Mouse (Mus musculus): ENCODE measurements around the gene Cpm. TPM values are rescaled to one million over a fixed set of nuclear protein-coding genes. Genes with fewer than 3 reads are reported as not detected.

Cpm gene
- total and polyA plus RNA-seq, 3 experiments: 2.8 to 4.0 (median 3.5) TPM

- H3K36me3 ChIP-seq (ENCODE audit: control insufficient read depth, insufficient read depth, low read length): no peaks in the 10 kb centered on the region
- TF ChIP-seq CTCF (IDR thresholded peaks at IDR 0.05) (no peak), EP300 (IDR thresholded peaks at IDR 0.05; ENCODE audit: insufficient read depth, low read depth, low read length) (no peak), POLR2A (IDR thresholded peaks at IDR 0.05; ENCODE audit: insufficient read depth, low read depth, low read length) (no peak)
- DNase-seq: no peak
- H3K27ac ChIP-seq: no peak overlapping the region
- no peak overlapping the region for H3K9ac ChIP-seq (ENCODE audit: low read depth, low read length)
- no peaks in the 10 kb centered on the region for H3K27me3 ChIP-seq (ENCODE audit: control insufficient read depth, insufficient read depth, low read length)
- H3K4me1 ChIP-seq (ENCODE audit: control insufficient read depth, insufficient read depth, low read length): no peaks in the 10 kb centered on the region
- 57% methylated on average over 8 of the region's 8 CpGs for WGBS
- intact Hi-C loops (cut with DNase I): no loop called here
- no peak overlapping the region for H3K4me3 ChIP-seq
- H3K79me2 ChIP-seq (replicated peaks; ENCODE audit: control insufficient read depth, insufficient read depth, low read length): no peaks in the 10 kb centered on the region
Observed at GRCm38 (mm10) chr10:117601146-117602035, 27.9 kb upstream of the Cpm start.

DNA sequence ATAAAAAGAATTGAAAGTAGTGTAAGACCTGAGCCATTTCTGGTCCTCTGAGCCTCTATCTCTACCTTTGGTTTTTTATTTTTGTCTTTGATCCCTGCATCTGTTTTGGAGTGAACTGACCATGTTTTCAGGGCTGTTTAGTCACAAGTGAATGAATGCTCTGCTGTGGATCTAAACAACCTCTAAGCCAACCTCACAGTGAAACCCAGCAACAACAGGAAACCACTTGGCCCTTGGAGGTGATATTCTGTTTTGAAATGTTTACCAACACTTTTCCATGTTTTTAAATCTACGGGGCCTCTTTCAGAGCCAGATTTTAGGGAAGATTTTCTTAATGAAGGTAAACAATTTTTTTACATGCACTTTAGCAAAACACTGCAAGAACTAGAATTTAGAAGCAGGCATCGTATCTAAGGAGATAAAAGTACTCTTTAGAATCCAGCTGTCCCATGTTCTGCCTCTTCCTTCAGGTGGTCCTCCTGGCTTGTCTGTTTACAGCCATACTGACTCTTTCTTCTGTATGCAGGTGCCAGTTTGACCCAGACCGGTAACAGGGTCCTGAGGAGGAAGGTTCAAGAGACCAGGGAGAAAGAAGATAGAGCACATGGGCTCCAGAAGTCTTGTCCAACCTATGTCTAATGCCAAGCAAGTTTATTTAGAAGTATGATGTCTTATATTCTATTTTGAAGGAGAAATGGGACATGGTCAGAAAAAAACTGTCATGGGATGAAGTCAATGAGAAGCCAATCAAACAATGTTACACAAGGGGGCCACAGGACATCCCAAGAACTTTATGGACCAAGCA lies 26.8 kb upstream of the Cpm start:
- Histone ChIP-seq H3K4me3 (no peak overlapping the region), H3K4me1 (ENCODE audit: control insufficient read depth, insufficient read depth, low read length) (no peaks in the 10 kb centered on the region), H3K36me3 (ENCODE audit: control insufficient read depth, insufficient read depth, low read length) (no peaks in the 10 kb centered on the region), H3K9ac (ENCODE audit: low read depth, low read length) (no peak overlapping the region), H3K79me2 (replicated peaks; ENCODE audit: control insufficient read depth, insufficient read depth, low read length) (no peaks in the 10 kb centered on the region), H3K27ac (no peak overlapping the region), H3K27me3 (ENCODE audit: control insufficient read depth, insufficient read depth, low read length) (no peaks in the 10 kb centered on the region)
- intact Hi-C loops (cut with DNase I): no loop called here
- WGBS: 88% methylated on average over 3 of the region's 3 CpGs
- DNase-seq: no peak
- TF ChIP-seq POLR2A (IDR thresholded peaks at IDR 0.05; ENCODE audit: insufficient read depth, low read depth, low read length): no peak
- TF ChIP-seq CTCF (IDR thresholded peaks at IDR 0.05): no peak

DNA sequence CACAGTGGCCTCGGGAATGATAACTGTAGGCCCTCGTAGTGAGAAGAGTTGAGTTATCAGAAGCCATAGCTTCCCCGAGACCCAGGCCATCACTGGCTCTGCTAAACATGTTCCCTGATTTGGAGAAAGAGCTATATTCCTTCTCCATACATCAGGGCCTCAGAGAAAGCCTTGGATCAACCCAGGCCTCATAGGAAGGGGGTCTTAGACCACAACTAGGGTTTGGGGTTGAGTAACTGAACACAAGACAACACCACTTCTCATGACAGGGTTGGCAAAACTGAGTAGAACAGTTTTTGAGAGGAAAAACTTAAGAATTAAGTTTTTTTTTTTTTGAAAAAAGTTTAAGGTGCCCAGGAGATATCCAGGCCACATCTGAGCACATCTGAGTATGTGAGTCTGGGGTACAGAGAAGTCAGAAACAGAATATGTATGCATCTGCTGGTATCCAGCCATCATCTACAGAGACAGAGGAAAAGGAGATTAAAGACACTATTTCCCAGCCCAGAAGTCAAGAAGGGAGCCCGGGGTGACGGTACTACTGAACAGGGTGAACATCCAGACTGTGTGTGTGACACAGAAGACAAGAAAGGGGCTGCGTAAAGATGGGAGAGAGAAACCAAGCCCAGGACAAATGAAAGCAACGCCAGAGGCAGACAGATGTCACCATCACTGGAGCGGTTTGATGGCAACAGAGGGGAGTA lies 26.0 kb upstream of the Cpm start:
- Histone ChIP-seq H3K27ac (no peak overlapping the region), H3K36me3 (ENCODE audit: control insufficient read depth, insufficient read depth, low read length) (no peaks in the 10 kb centered on the region), H3K4me1 (ENCODE audit: control insufficient read depth, insufficient read depth, low read length) (no peaks in the 10 kb centered on the region), H3K9ac (ENCODE audit: low read depth, low read length) (no peak overlapping the region), H3K4me3 (no peak overlapping the region), H3K79me2 (replicated peaks; ENCODE audit: control insufficient read depth, insufficient read depth, low read length) (no peaks in the 10 kb centered on the region), H3K27me3 (ENCODE audit: control insufficient read depth, insufficient read depth, low read length) (no peaks in the 10 kb centered on the region)
- no peak for DNase-seq
- no peak for TF ChIP-seq CTCF (IDR thresholded peaks at IDR 0.05)
- no peak for TF ChIP-seq EP300 (IDR thresholded peaks at IDR 0.05; ENCODE audit: insufficient read depth, low read depth, low read length)
- no peak for TF ChIP-seq POLR2A (IDR thresholded peaks at IDR 0.05; ENCODE audit: insufficient read depth, low read depth, low read length)
- intact Hi-C loops (cut with DNase I): no loop called here
- 83% methylated on average over 8 of the region's 8 CpGs for WGBS

- DNase-seq: no peak
- H3K27ac ChIP-seq: no peak overlapping the region
- H3K79me2 ChIP-seq (replicated peaks; ENCODE audit: control insufficient read depth, insufficient read depth, low read length): no peaks in the 10 kb centered on the region
- H3K9ac ChIP-seq (ENCODE audit: low read depth, low read length): no peak overlapping the region
- TF ChIP-seq EP300 (IDR thresholded peaks at IDR 0.05; ENCODE audit: insufficient read depth, low read depth, low read length) (no peak), CTCF (IDR thresholded peaks at IDR 0.05) (no peak), POLR2A (IDR thresholded peaks at IDR 0.05; ENCODE audit: insufficient read depth, low read depth, low read length) (no peak)
- H3K27me3 ChIP-seq (ENCODE audit: control insufficient read depth, insufficient read depth, low read length): no peaks in the 10 kb centered on the region
- intact Hi-C loops (cut with DNase I): no loop called here
- 83% methylated on average over 14 of the region's 14 CpGs for WGBS
- no peaks in the 10 kb centered on the region for H3K36me3 ChIP-seq (ENCODE audit: control insufficient read depth, insufficient read depth, low read length)
- H3K4me1 ChIP-seq (ENCODE audit: control insufficient read depth, insufficient read depth, low read length): no peaks in the 10 kb centered on the region
- H3K4me3 ChIP-seq: no peak overlapping the region
Observed at GRCm38 (mm10) chr10:117603834-117604623, 25.3 kb upstream of the Cpm start.

GRCm38 (mm10) chr10:117604624-117605282 lies 24.5 kb upstream of the Cpm start:
- no peak for TF ChIP-seq EP300 (IDR thresholded peaks at IDR 0.05; ENCODE audit: insufficient read depth, low read depth, low read length)
- no peak for TF ChIP-seq CTCF (IDR thresholded peaks at IDR 0.05)
- no peak for TF ChIP-seq POLR2A (IDR thresholded peaks at IDR 0.05; ENCODE audit: insufficient read depth, low read depth, low read length)
- H3K9ac ChIP-seq (ENCODE audit: low read depth, low read length): no peak overlapping the region
- no peak for DNase-seq
- intact Hi-C loops (cut with DNase I): no loop called here
- no peaks in the 10 kb centered on the region for H3K27me3 ChIP-seq (ENCODE audit: control insufficient read depth, insufficient read depth, low read length)
- no peaks in the 10 kb centered on the region for H3K79me2 ChIP-seq (replicated peaks; ENCODE audit: control insufficient read depth, insufficient read depth, low read length)
- H3K4me1 ChIP-seq (ENCODE audit: control insufficient read depth, insufficient read depth, low read length): no peaks in the 10 kb centered on the region
- 82% methylated on average over 8 of the region's 8 CpGs for WGBS
- no peak overlapping the region for H3K4me3 ChIP-seq
- H3K27ac ChIP-seq: no peak overlapping the region
- H3K36me3 ChIP-seq (ENCODE audit: control insufficient read depth, insufficient read depth, low read length): no peaks in the 10 kb centered on the region

All from heart, adult 2 months (tissue).